Mouse (Mus musculus) lung, embryonic 14.5 days (tissue): ENCODE results near the gene Sipa1l3. TPM values are rescaled to one million over a fixed set of nuclear protein-coding genes. Genes with fewer than 3 reads are reported as not detected.

ENCODE experiments used
- ATAC-seq: fragments of 200-750 bp; cut with Nextera tagmentation; 2 replicates; pipeline ENCODE4 v1.8.0; 2017; ENCODE audit warnings: mild to moderate bottlenecking, moderate TSS enrichment, moderate library complexity; ENCODE audit not compliant: insufficient read depth
- DNase-seq: peaks from one replicate; pipeline ENCODE4 v3.0.0-alpha.2; 2015
- H3K27ac ChIP-seq: fragments of 300-500 bp; sonication (generic); 2 replicates; pipeline ENCODE4 v1.5.1; 2014; ENCODE audit warnings: low read depth, mild to moderate bottlenecking, moderate library complexity
- H3K27me3 ChIP-seq: fragments of 300-500 bp; sonication (generic); 2 replicates; pipeline ENCODE4 v1.6.1; 2014; ENCODE audit warnings: low read length, control low read depth; ENCODE audit not compliant: insufficient read depth
- H3K36me3 ChIP-seq: fragments of 300-500 bp; sonication (generic); 2 replicates; pipeline ENCODE4 v1.6.1; 2014; ENCODE audit warnings: control low read depth; ENCODE audit not compliant: insufficient read depth
- H3K4me1 ChIP-seq: fragments of 300-500 bp; sonication (generic); 2 replicates; pipeline ENCODE4 v1.6.1; 2014; ENCODE audit warnings: antibody characterized with exemption, control low read depth; ENCODE audit not compliant: insufficient read depth
- H3K4me2 ChIP-seq: fragments of 300-500 bp; sonication (generic); 2 replicates; pipeline ENCODE4 v1.6.1; 2014; ENCODE audit warnings: mild to moderate bottlenecking
- H3K4me3 ChIP-seq: fragments of 300-500 bp; sonication (generic); 2 replicates; pipeline ENCODE4 v1.5.1; 2014; ENCODE audit warnings: low read depth, low read length
- H3K9ac ChIP-seq: fragments of 300-500 bp; sonication (generic); 2 replicates; pipeline ENCODE4 v1.6.1; 2014
- H3K9me3 ChIP-seq: fragments of 300-500 bp; sonication (generic); 2 replicates; pipeline ENCODE4 v1.6.1; 2016; ENCODE audit warnings: low read depth, low read length, control low read depth
- CTCF ChIP-seq: IDR thresholded peaks from 2 replicates; pipeline ENCODE4 v1.5.1; 2016; ENCODE audit warnings: antibody characterized with exemption, low read depth
- WGBS: fragments of 180-500 bp; shearing (Covaris S2); extraction: QIAGEN DNeasy Blood & Tissue Kit; methylation state at CpG from one replicate; pipeline ENCODE4 v1.1.7; 2014; 5-methylcytosine and 5-hydroxymethylcytosine counted together
- polyA plus RNA-seq: library from polyadenylated mRNA; unstranded; fragments of >200 nt; fragmentation: Nextera tagmentation; extraction: Ambion mirVana; gene quantifications from 2 replicates; pipeline ENCODE4 v1.2.1, GENCODE M21; 2014

Sipa1l3 gene
- polyA plus RNA-seq, 1 experiment from 2014 or later, result 20.2 TPM

GRCm38 (mm10) chr7:29368004-29368320 lies 150.5 kb downstream of the Sipa1l3 start:
- H3K27me3 ChIP-seq, result no peaks in the 10 kb centered on the region
- H3K9ac ChIP-seq, result no peak overlapping the region
- no peak overlapping the region for H3K27ac ChIP-seq
- no peak for DNase-seq
- H3K9me3 ChIP-seq, result no peaks in the 10 kb centered on the region
- peaks cover 18% of the 10 kb centered on the region; the same call in 1 of the 2 replicates for H3K36me3 ChIP-seq
- H3K4me3 ChIP-seq, result no peak overlapping the region
- no peak for TF ChIP-seq CTCF
- WGBS, result 44% methylated on average over 5 of the region's 5 CpGs
- no peak for ATAC-seq
- no peak overlapping the region for H3K4me2 ChIP-seq
- H3K4me1 ChIP-seq, result no peaks in the 10 kb centered on the region

GRCm38 (mm10) chr7:29367166-29368003 lies 151.1 kb downstream of the Sipa1l3 start:
- ATAC-seq (no peak), DNase-seq (no peak)
- H3K27ac ChIP-seq, result no peak overlapping the region
- H3K4me2 ChIP-seq, result no peak overlapping the region
- no peak overlapping the region for H3K9ac ChIP-seq
- no peak overlapping the region for H3K4me3 ChIP-seq
- no peaks in the 10 kb centered on the region for H3K27me3 ChIP-seq
- peaks cover 24% of the 10 kb centered on the region; the same call in 1 of the 2 replicates for H3K36me3 ChIP-seq
- WGBS, result 78% methylated on average over 13 of the region's 13 CpGs
- no peak for TF ChIP-seq CTCF
- H3K4me1 ChIP-seq, result no peaks in the 10 kb centered on the region
- no peaks in the 10 kb centered on the region for H3K9me3 ChIP-seq

- peak; percentile 73 for TF ChIP-seq CTCF
Measured at GRCm38 (mm10) chr7:29364052-29364451, 154.4 kb downstream of the Sipa1l3 start.

GRCm38 (mm10) chr7:29361497-29361896 lies 156.9 kb downstream of the Sipa1l3 start:
- Histone ChIP-seq H3K27ac (no peak overlapping the region), H3K4me1 (no peaks in the 10 kb centered on the region), H3K36me3 (peaks cover 36% of the 10 kb centered on the region), H3K4me3 (no peak overlapping the region), H3K4me2 (no peak overlapping the region), H3K27me3 (no peaks in the 10 kb centered on the region), H3K9me3 (no peaks in the 10 kb centered on the region), H3K9ac (no peak overlapping the region)
- ATAC-seq (no peak), DNase-seq (no peak)
- no peak for TF ChIP-seq CTCF
- WGBS, result 94% methylated on average over 13 of the region's 13 CpGs

More at GRCm38 (mm10) chr7:29364052-29364451, 154.4 kb downstream of the Sipa1l3 start:
- Histone ChIP-seq H3K9ac (no peak overlapping the region), H3K4me2 (no peak overlapping the region), H3K27me3 (no peaks in the 10 kb centered on the region), H3K27ac (no peak overlapping the region), H3K4me1 (no peaks in the 10 kb centered on the region), H3K4me3 (no peak overlapping the region), H3K36me3 (peaks cover 28% of the 10 kb centered on the region; the same call in 1 of the 2 replicates), H3K9me3 (no peaks in the 10 kb centered on the region)
- WGBS, result 21% methylated on average over 4 of the region's 4 CpGs
- peak; percentile 71 for DNase-seq
- no peak for ATAC-seq

- 89% methylated on average over 8 of the region's 8 CpGs for WGBS
Measured at GRCm38 (mm10) chr7:29355406-29355805, 163.0 kb downstream of the Sipa1l3 start.

GRCm38 (mm10) chr7:29354161-29354560 lies 164.3 kb downstream of the Sipa1l3 start:
- DNase-seq (no peak), ATAC-seq (no peak)
- no peak overlapping the region for H3K9ac ChIP-seq
- no peak for TF ChIP-seq CTCF
- no peak overlapping the region for H3K4me3 ChIP-seq
- WGBS, result 77% methylated on average over 8 of the region's 8 CpGs
- H3K36me3 ChIP-seq, result peaks cover 54% of the 10 kb centered on the region
- no peaks in the 10 kb centered on the region for H3K4me1 ChIP-seq
- H3K9me3 ChIP-seq, result no peaks in the 10 kb centered on the region
- no peaks in the 10 kb centered on the region for H3K27me3 ChIP-seq
- no peak overlapping the region for H3K27ac ChIP-seq
- H3K4me2 ChIP-seq, result no peak overlapping the region

More at GRCm38 (mm10) chr7:29355406-29355805, 163.0 kb downstream of the Sipa1l3 start:
- ATAC-seq (no peak), DNase-seq (no peak)
- H3K9me3 ChIP-seq, result no peaks in the 10 kb centered on the region
- H3K36me3 ChIP-seq, result peaks cover 47% of the 10 kb centered on the region
- no peaks in the 10 kb centered on the region for H3K4me1 ChIP-seq
- H3K4me2 ChIP-seq, result no peak overlapping the region
- H3K27me3 ChIP-seq, result no peaks in the 10 kb centered on the region
- no peak overlapping the region for H3K4me3 ChIP-seq
- H3K9ac ChIP-seq, result no peak overlapping the region
- TF ChIP-seq CTCF, result no peak
- H3K27ac ChIP-seq, result no peak overlapping the region

GRCm38 (mm10) chr7:29352246-29352645 lies 166.2 kb downstream of the Sipa1l3 start:
- Histone ChIP-seq H3K36me3 (peaks cover 69% of the 10 kb centered on the region), H3K27ac (no peak overlapping the region), H3K4me3 (no peak overlapping the region), H3K4me2 (no peak overlapping the region), H3K27me3 (no peaks in the 10 kb centered on the region), H3K9me3 (no peaks in the 10 kb centered on the region), H3K4me1 (no peaks in the 10 kb centered on the region), H3K9ac (no peak overlapping the region)
- 89% methylated on average over 8 of the region's 8 CpGs for WGBS
- no peak for ATAC-seq
- DNase-seq, result no peak
- TF ChIP-seq CTCF, result no peak
